Mouse (Mus musculus) spleen, adult 12 weeks (tissue): Measurements from ENCODE around the gene Wdr89.
A peak's percentile ranks its signal among the peaks of the same experiment; 100 is the strongest.

Source experiments
- DNase-seq: peaks from one replicate; pipeline ENCODE4 v3.0.0; 2022; ENCODE audit warnings: low spot score

Wdr89 gene

GRCm38 (mm10) chr12:75615556-75615955 is 53.8 kb downstream of the Wdr89 start:
- DNase-seq = no peak

GRCm38 (mm10) chr12:75612711-75613110 is 56.6 kb downstream of the Wdr89 start:
- no peak for DNase-seq

- DNase-seq = peak; percentile 8
These were observed 69.8 kb downstream of the Wdr89 start for GRCm38 (mm10) chr12:75599490-75599889.

GRCm38 (mm10) chr12:75598988-75599387 is 70.3 kb downstream of the Wdr89 start:
- DNase-seq = no peak

- no peak for DNase-seq
These were observed 71.6 kb downstream of the Wdr89 start for GRCm38 (mm10) chr12:75597707-75598106.

- peak; percentile 96 for DNase-seq
These were observed 73.0 kb downstream of the Wdr89 start, which contains the start of gene Ppp2r5e for GRCm38 (mm10) chr12:75596154-75597002. Ppp2r5e (minus strand) TSS chr12:75596245.

- DNase-seq = no peak
These were observed 73.8 kb downstream of the Wdr89 start for GRCm38 (mm10) chr12:75595291-75596153.

GRCm38 (mm10) chr12:75594404-75594803 is 74.9 kb downstream of the Wdr89 start:
- no peak for DNase-seq

- DNase-seq = no peak
These were observed 75.5 kb downstream of the Wdr89 start for GRCm38 (mm10) chr12:75593817-75594216.

- no peak for DNase-seq
These were observed 81.8 kb downstream of the Wdr89 start for GRCm38 (mm10) chr12:75587501-75587900.

GRCm38 (mm10) chr12:75583776-75584175 is 85.6 kb downstream of the Wdr89 start:
- DNase-seq = no peak
